Mouse (Mus musculus): ENCODE data around the gene Ddi2.

DNA sequence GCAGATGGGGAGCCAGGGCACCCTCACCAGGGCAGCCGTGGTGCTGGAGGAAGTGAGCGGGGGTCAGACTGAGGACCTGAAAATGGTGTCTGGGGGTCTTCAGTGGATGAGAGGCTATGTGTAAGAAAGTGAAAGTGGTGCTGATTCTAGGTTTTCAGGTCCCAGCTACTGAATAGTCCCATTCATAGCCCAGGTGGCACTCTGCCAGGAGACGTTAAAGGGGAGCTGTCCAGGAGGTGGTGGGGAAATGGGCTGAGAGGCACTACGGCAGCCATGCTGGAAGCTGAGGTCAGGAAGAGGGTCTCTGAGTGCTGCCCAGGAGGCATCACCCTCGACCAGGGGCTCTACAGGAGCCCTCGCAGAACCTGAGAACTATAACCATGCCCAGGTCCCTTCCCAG lies 74.0 kb downstream of the Ddi2 start:
- TF ChIP-seq CTCF (conservative IDR thresholded peaks at IDR 0.05; ENCODE audit: low read length), result no peak
- no peak for TF ChIP-seq POU5F1 (IDR thresholded peaks at IDR 0.05; ENCODE audit: borderline replicate concordance, low read length)
- TF ChIP-seq NANOG (IDR thresholded peaks at IDR 0.05; ENCODE audit: borderline replicate concordance, low read length), result no peak

Measured in E14TG2a.4 (cell line).